Mouse (Mus musculus): ENCODE data around the gene Iqsec3. TPM values are rescaled to one million over a fixed set of nuclear protein-coding genes. Genes with fewer than 3 reads are reported as not detected.

The Iqsec3 gene
- polyA plus RNA-seq, 1 experiment from 2014 or later: 0.08 TPM

DNA sequence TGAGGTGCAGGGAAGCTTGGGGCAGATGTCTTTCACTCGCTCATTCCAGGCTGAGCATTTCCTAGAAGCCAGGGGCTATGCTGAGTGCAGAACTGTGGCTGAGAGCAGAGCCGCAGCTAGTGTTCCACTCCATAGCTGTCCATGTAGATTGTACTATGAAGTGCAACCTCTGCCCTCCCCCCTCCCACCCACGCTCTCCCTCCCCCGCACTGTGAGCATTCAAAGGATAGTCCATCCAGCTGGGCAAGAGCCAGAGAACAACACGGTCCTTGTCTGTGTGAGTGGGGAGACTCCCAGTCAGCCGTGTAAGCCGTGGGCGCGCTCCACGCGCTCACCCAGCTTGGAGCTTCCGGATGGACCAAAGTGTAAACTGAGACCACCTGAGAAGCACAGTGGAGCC lies 49.1 kb downstream of the Iqsec3 start:
- Histone ChIP-seq H3K27ac (ENCODE audit: low read depth, low read length) (no peak overlapping the region), H3K9ac (ENCODE audit: low read depth, low read length) (no peak overlapping the region), H3K36me3 (ENCODE audit: control insufficient read depth, insufficient read depth, low read length) (no peaks in the 10 kb centered on the region), H3K4me2 (replicated peaks; ENCODE audit: low read depth, low read length) (no peak overlapping the region), H3K9me3 (ENCODE audit: control insufficient read depth, low read length) (no peaks in the 10 kb centered on the region), H3K4me3 (ENCODE audit: low read length) (no peak overlapping the region), H3K27me3 (ENCODE audit: control insufficient read depth, insufficient read depth, low read length) (no peaks in the 10 kb centered on the region), H3K4me1 (ENCODE audit: control insufficient read depth, insufficient read depth, low read length) (0 out of 2 replicates have a peak, but pooled peaks cover 5% of the 10 kb centered on the region)
- WGBS: 20% methylated on average over 12 of the region's 12 CpGs
- ATAC-seq (ENCODE audit: low FRiP score, low TSS enrichment): peak; percentile 50; the same call in 1 of the 2 replicates

DNA sequence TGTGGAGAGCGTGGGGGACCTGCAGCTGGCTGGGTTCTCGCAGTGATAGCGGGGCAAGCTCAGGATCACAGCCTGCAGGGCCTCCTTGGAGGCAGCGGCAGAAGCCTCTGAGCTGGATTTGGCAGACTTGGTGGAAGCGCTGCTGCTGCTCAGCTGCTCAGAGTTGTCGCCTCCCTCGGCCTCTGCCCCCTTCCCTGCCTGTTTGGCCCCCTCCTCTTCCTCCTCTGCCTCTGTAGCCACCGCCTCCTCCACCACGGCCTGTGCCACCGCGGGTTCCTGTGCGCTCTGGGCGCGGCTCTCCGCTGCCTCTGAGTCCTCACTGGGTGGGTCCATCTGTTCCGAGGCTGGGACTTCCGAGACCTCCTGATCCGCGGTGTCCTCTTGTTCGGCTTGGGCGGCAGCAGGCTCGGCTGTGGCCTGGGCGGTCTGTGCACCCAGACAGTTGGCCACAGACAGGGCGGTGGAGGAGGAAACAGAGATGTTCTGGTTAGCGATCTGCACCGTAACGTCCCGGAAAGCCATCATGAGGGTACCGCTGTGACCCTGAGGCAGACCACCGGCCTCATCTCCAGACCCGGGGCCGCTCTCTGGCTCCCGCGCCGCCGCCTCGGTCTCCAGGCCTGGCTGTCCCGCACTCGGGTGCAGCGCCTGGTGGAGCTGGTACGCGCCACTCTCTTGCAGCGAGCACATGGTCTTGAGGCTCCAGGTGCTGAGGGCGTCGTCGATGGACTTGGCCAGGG lies 60.8 kb downstream of the Iqsec3 start:
- Histone ChIP-seq H3K27me3 (ENCODE audit: control insufficient read depth, insufficient read depth, low read length) (peaks cover 45% of the 10 kb centered on the region), H3K36me3 (ENCODE audit: control insufficient read depth, insufficient read depth, low read length) (no peaks in the 10 kb centered on the region), H3K9me3 (ENCODE audit: control insufficient read depth, low read length) (no peaks in the 10 kb centered on the region), H3K27ac (ENCODE audit: low read depth, low read length) (no peak overlapping the region), H3K4me1 (ENCODE audit: control insufficient read depth, insufficient read depth, low read length) (peaks cover 4% of the 10 kb centered on the region; the same call in 1 of the 2 replicates), H3K9ac (ENCODE audit: low read depth, low read length) (peak overlapping the region; percentile 12; the same call in 1 of the 2 replicates), H3K4me2 (replicated peaks; ENCODE audit: low read depth, low read length) (peak overlapping the region; percentile 44), H3K4me3 (ENCODE audit: low read length) (peak overlapping the region; percentile 30)
- peak; percentile 62 for ATAC-seq (ENCODE audit: low FRiP score, low TSS enrichment)
- 2% methylated on average over 46 of the region's 46 CpGs for WGBS

DNA sequence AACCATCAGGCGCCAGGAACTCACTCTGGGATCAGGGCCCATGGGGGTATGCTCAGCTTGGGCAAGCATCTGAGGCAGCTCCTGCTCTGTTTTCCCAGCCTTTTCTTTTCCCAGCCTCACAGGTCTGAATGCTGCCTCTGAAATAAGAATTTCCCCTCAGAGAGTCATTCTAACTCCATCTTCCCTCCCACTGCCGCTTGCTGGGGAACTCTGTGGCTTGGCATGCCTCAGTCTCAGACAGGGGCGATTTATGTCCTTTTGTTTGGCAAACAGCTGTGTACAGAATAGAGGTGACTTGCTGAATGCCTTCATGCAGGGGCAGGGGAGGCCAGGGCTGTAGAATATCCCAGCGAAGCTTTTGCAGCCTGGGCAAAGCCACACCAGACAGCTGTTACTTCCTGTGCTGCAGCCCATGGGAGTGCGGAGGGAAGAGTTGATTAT lies 65.9 kb downstream of the Iqsec3 start:
- no peak overlapping the region for H3K4me3 ChIP-seq (ENCODE audit: low read length)
- H3K4me1 ChIP-seq (ENCODE audit: control insufficient read depth, insufficient read depth, low read length): peaks cover 2% of the 10 kb centered on the region; the same call in 1 of the 2 replicates
- H3K36me3 ChIP-seq (ENCODE audit: control insufficient read depth, insufficient read depth, low read length): no peaks in the 10 kb centered on the region
- H3K9me3 ChIP-seq (ENCODE audit: control insufficient read depth, low read length): no peaks in the 10 kb centered on the region
- WGBS: 31% methylated on average over 5 of the region's 5 CpGs
- no peak overlapping the region for H3K4me2 ChIP-seq (replicated peaks; ENCODE audit: low read depth, low read length)
- H3K9ac ChIP-seq (ENCODE audit: low read depth, low read length): no peak overlapping the region
- H3K27ac ChIP-seq (ENCODE audit: low read depth, low read length): no peak overlapping the region
- H3K27me3 ChIP-seq (ENCODE audit: control insufficient read depth, insufficient read depth, low read length): peaks cover 16% of the 10 kb centered on the region
- ATAC-seq (ENCODE audit: low FRiP score, low TSS enrichment): no peak

DNA sequence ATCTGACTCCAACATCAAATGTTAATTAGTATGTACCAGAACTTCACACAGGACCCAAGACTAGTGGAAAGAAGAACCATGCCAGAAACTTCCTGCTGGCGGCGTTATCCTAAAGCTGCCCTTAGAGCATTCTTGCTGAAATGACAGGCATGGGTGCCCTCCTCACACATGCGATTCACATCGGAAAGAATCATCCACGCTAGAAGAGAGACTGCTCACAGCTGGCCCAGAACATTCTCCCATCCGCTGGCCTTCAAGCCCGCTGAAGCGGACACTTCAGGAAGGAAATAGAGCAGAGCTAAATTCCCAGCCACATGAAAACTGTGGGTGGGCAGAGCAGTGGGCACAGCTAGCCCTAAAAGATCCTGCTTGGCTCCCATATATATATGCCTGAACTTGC lies 68.2 kb downstream of the Iqsec3 start:
- 89% methylated on average over 8 of the region's 8 CpGs for WGBS
- H3K4me3 ChIP-seq (ENCODE audit: low read length): no peak overlapping the region
- H3K36me3 ChIP-seq (ENCODE audit: control insufficient read depth, insufficient read depth, low read length): no peaks in the 10 kb centered on the region
- ATAC-seq (ENCODE audit: low FRiP score, low TSS enrichment): no peak
- H3K9me3 ChIP-seq (ENCODE audit: control insufficient read depth, low read length): no peaks in the 10 kb centered on the region
- H3K4me2 ChIP-seq (replicated peaks; ENCODE audit: low read depth, low read length): no peak overlapping the region
- no peaks in the 10 kb centered on the region for H3K27me3 ChIP-seq (ENCODE audit: control insufficient read depth, insufficient read depth, low read length)
- H3K4me1 ChIP-seq (ENCODE audit: control insufficient read depth, insufficient read depth, low read length): no peaks in the 10 kb centered on the region
- no peak overlapping the region for H3K9ac ChIP-seq (ENCODE audit: low read depth, low read length)
- no peak overlapping the region for H3K27ac ChIP-seq (ENCODE audit: low read depth, low read length)

DNA sequence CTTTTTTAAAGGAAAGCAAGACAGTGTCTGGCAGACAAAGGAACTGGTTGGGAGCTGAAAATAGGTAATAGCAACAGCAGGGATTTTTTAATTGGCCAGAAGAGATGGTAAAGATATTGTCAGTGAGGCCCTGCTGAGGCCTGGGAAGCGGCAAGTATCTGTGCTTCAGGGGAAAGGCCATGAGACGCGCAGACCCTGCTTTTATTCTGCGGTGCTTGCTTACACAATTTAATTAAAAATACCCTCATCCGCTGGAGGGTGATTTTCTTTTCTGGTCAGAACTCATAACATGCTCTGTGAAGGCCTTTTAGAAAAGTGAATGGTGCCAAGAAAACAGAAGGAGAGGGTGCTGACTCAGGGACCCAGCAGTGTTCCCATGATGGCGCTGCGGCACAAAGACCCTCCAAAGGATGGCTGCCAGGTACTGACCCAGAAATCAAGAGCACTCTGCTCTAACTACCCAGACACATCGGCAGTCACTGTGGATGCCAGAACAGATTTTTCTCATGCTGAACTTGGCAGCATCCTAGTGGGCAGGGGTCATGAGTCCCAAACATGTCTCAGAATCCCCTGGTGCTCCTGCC lies 70.7 kb downstream of the Iqsec3 start:
- WGBS: 89% methylated on average over 8 of the region's 8 CpGs
- Histone ChIP-seq H3K27ac (ENCODE audit: low read depth, low read length) (no peak overlapping the region), H3K36me3 (ENCODE audit: control insufficient read depth, insufficient read depth, low read length) (no peaks in the 10 kb centered on the region), H3K4me3 (ENCODE audit: low read length) (no peak overlapping the region), H3K9me3 (ENCODE audit: control insufficient read depth, low read length) (no peaks in the 10 kb centered on the region), H3K4me2 (replicated peaks; ENCODE audit: low read depth, low read length) (no peak overlapping the region), H3K9ac (ENCODE audit: low read depth, low read length) (no peak overlapping the region), H3K27me3 (ENCODE audit: control insufficient read depth, insufficient read depth, low read length) (no peaks in the 10 kb centered on the region), H3K4me1 (ENCODE audit: control insufficient read depth, insufficient read depth, low read length) (no peaks in the 10 kb centered on the region)
- ATAC-seq (ENCODE audit: low FRiP score, low TSS enrichment): no peak

DNA sequence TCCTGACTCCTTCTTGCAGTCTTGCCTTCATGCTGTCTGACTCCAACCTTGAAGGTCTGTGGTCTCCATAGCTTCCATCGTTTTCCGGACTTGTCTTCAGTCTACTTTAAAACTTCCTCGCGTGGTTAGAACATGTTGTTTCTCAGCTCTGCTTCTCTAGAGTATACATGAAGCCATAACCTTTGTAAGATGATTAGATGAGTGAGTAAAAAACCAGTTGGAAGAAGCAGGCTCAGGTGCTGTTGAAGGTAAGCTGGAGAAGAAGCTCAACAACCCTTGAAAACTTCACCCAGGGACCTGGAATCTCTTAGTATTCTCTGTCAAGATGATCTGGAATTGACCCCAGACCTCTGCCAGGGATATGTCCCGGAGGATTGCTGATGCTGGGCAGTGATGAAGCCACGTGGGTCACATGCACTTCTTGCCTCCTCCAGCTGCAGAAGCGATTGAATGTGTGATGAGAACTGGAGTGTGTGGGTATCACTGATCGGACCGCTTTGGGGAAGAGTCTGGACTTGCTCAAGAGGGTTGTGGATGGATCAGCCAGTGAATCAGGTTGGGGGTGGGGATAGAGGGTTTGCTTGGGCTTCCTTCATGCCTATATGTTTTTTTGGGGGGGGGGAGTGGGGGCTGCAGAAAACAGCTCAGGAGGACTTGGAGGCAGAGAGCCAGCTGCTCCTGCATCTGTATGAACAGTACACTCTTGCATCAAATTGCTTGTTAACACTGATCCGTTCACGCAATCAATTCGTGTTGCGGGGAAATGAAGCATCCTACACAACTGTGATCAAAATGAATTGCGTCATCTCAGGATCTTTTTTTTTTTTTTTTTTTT lies 71.4 kb downstream of the Iqsec3 start:
- H3K36me3 ChIP-seq (ENCODE audit: control insufficient read depth, insufficient read depth, low read length): no peaks in the 10 kb centered on the region
- H3K4me1 ChIP-seq (ENCODE audit: control insufficient read depth, insufficient read depth, low read length): no peaks in the 10 kb centered on the region
- H3K4me2 ChIP-seq (replicated peaks; ENCODE audit: low read depth, low read length): no peak overlapping the region
- no peak overlapping the region for H3K27ac ChIP-seq (ENCODE audit: low read depth, low read length)
- H3K9me3 ChIP-seq (ENCODE audit: control insufficient read depth, low read length): no peaks in the 10 kb centered on the region
- no peak overlapping the region for H3K9ac ChIP-seq (ENCODE audit: low read depth, low read length)
- H3K4me3 ChIP-seq (ENCODE audit: low read length): no peak overlapping the region
- ATAC-seq (ENCODE audit: low FRiP score, low TSS enrichment): no peak
- WGBS: 87% methylated on average over 14 of the region's 14 CpGs
- no peaks in the 10 kb centered on the region for H3K27me3 ChIP-seq (ENCODE audit: control insufficient read depth, insufficient read depth, low read length)

DNA sequence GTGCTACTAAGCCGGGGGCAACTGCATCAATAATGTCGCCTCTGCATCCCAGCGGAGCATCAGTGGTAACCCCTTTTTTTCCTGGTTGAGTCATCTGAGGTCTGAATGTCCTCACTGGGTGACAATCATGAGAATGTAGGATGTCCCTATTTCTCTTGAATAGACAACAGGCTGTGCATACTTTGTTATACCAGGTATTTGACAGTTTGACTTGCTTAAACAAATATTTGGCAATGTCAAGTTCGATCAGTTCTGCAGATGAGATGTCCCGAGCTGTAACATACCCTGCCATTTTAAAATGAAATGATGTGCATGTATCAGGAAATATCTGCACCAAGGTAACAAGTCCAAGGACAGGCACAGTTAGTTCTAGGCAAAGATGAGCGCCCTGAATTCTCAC lies 72.3 kb downstream of the Iqsec3 start:
- WGBS: 90% methylated on average over 6 of the region's 6 CpGs

DNA sequence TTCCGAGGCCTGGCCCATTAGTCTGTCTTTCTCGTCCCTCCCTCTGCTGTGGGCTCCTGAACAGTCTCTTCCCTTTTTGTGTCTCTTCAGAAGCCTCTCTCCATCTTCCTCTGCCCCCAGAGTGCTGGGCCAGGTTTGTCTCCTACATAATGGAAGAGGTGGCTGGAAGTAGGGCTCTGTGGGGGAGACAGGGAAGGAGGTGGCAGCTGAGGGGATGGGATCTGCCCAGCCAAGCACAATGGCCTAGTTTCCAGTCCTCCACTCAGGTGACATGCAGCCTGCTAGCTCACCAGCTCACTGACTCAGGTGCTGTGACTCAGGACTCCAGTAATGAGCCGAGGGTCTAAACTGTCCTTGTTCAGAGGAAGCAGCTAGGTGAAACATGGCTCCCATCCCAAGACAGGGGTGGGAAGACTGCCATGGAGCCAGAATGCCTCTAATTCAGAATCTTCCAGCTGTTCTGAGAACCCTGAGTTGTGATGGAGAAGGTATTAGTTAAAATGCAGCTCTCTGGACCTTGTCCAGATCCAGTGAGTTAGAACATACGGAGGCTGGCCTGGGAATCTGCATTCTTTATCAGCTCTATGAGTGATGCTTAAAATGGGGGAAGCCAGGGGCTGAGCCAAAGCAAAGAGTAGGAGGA lies 80.7 kb downstream of the Iqsec3 start:
- Histone ChIP-seq H3K27ac (ENCODE audit: low read depth, low read length) (no peak overlapping the region), H3K9me3 (ENCODE audit: control insufficient read depth, low read length) (peaks cover 3% of the 10 kb centered on the region; the same call in 1 of the 2 replicates), H3K4me2 (replicated peaks; ENCODE audit: low read depth, low read length) (no peak overlapping the region), H3K27me3 (ENCODE audit: control insufficient read depth, insufficient read depth, low read length) (no peaks in the 10 kb centered on the region), H3K4me1 (ENCODE audit: control insufficient read depth, insufficient read depth, low read length) (no peaks in the 10 kb centered on the region), H3K9ac (ENCODE audit: low read depth, low read length) (no peak overlapping the region), H3K4me3 (ENCODE audit: low read length) (no peak overlapping the region), H3K36me3 (ENCODE audit: control insufficient read depth, insufficient read depth, low read length) (no peaks in the 10 kb centered on the region)
- 87% methylated on average over 4 of the region's 4 CpGs for WGBS
- no peak for ATAC-seq (ENCODE audit: low FRiP score, low TSS enrichment)

More for the DNA sequence above, 72.3 kb downstream of the Iqsec3 start:
- Histone ChIP-seq H3K4me2 (replicated peaks; ENCODE audit: low read depth, low read length) (no peak overlapping the region), H3K27ac (ENCODE audit: low read depth, low read length) (no peak overlapping the region), H3K36me3 (ENCODE audit: control insufficient read depth, insufficient read depth, low read length) (no peaks in the 10 kb centered on the region), H3K9ac (ENCODE audit: low read depth, low read length) (no peak overlapping the region), H3K27me3 (ENCODE audit: control insufficient read depth, insufficient read depth, low read length) (no peaks in the 10 kb centered on the region), H3K4me1 (ENCODE audit: control insufficient read depth, insufficient read depth, low read length) (no peaks in the 10 kb centered on the region), H3K9me3 (ENCODE audit: control insufficient read depth, low read length) (no peaks in the 10 kb centered on the region), H3K4me3 (ENCODE audit: low read length) (no peak overlapping the region)
- ATAC-seq (ENCODE audit: low FRiP score, low TSS enrichment): no peak
